Mouse (Mus musculus) midbrain, embryonic 16.5 days (tissue): ENCODE results near the gene Mosmo. TPM values are rescaled to one million over a fixed set of nuclear protein-coding genes. Genes with fewer than 3 reads are reported as not detected.
A peak's percentile ranks its signal among the peaks of the same experiment; 100 is the strongest.

Source experiments
- ATAC-seq: fragments of 200-750 bp; cut with Nextera tagmentation; 2 replicates; pipeline ENCODE4 v1.8.0; 2017; ENCODE audit warnings: moderate TSS enrichment
- H3K27ac ChIP-seq: fragments of 300-500 bp; sonication (generic); 2 replicates; pipeline ENCODE4 v1.5.1; 2014; ENCODE audit warnings: mild to moderate bottlenecking, low read length, mixed read lengths
- H3K27me3 ChIP-seq: fragments of 300-500 bp; sonication (generic); 2 replicates; pipeline ENCODE4 v1.6.1; 2014; ENCODE audit warnings: low read depth, low read length, mixed read lengths; ENCODE audit not compliant: control insufficient read depth, insufficient read depth
- H3K36me3 ChIP-seq: fragments of 300-500 bp; sonication (generic); 2 replicates; pipeline ENCODE4 v1.6.1; 2014; ENCODE audit warnings: mild to moderate bottlenecking, low read length, moderate library complexity, mixed read lengths; ENCODE audit not compliant: control insufficient read depth, insufficient read depth
- H3K4me1 ChIP-seq: fragments of 300-500 bp; sonication (generic); 2 replicates; pipeline ENCODE4 v1.6.1; 2014; ENCODE audit warnings: mild to moderate bottlenecking, low read length, mixed read lengths; ENCODE audit not compliant: control insufficient read depth, insufficient read depth
- H3K4me2 ChIP-seq: fragments of 300-500 bp; sonication (generic); 2 replicates; pipeline ENCODE4 v1.6.1; 2014; ENCODE audit warnings: mild to moderate bottlenecking, low read length, mixed read lengths
- H3K4me3 ChIP-seq: fragments of 300-500 bp; sonication (generic); 2 replicates; pipeline ENCODE4 v1.5.1; 2014; ENCODE audit warnings: low read depth, mild to moderate bottlenecking, low read length, moderate library complexity, mixed read lengths
- H3K9ac ChIP-seq: fragments of 300-500 bp; sonication (generic); 2 replicates; pipeline ENCODE4 v1.6.1; 2014; ENCODE audit warnings: low read depth, low read length, mixed read lengths
- H3K9me3 ChIP-seq: fragments of 300-500 bp; sonication (generic); replicated peaks from 2 replicates; pipeline ENCODE4 v1.6.1; 2014; ENCODE audit warnings: mild to moderate bottlenecking, low read length, mixed read lengths; ENCODE audit not compliant: control insufficient read depth, poor library complexity, severe bottlenecking
- WGBS: fragments of 180-500 bp; shearing (Covaris S2); extraction: QIAGEN DNeasy Blood & Tissue Kit; methylation state at CpG from one replicate; pipeline ENCODE4 v1.1.7; 2014; 5-methylcytosine and 5-hydroxymethylcytosine counted together
- polyA plus RNA-seq: library from polyadenylated mRNA; unstranded; fragments of >200 nt; fragmentation: Nextera tagmentation; extraction: Ambion mirVana; gene quantifications from 2 replicates; pipeline ENCODE4 v1.2.1, GENCODE M21; 2015

Gene Mosmo
- polyA plus RNA-seq, 1 experiment from 2014 or later: 11.7 TPM

DNA sequence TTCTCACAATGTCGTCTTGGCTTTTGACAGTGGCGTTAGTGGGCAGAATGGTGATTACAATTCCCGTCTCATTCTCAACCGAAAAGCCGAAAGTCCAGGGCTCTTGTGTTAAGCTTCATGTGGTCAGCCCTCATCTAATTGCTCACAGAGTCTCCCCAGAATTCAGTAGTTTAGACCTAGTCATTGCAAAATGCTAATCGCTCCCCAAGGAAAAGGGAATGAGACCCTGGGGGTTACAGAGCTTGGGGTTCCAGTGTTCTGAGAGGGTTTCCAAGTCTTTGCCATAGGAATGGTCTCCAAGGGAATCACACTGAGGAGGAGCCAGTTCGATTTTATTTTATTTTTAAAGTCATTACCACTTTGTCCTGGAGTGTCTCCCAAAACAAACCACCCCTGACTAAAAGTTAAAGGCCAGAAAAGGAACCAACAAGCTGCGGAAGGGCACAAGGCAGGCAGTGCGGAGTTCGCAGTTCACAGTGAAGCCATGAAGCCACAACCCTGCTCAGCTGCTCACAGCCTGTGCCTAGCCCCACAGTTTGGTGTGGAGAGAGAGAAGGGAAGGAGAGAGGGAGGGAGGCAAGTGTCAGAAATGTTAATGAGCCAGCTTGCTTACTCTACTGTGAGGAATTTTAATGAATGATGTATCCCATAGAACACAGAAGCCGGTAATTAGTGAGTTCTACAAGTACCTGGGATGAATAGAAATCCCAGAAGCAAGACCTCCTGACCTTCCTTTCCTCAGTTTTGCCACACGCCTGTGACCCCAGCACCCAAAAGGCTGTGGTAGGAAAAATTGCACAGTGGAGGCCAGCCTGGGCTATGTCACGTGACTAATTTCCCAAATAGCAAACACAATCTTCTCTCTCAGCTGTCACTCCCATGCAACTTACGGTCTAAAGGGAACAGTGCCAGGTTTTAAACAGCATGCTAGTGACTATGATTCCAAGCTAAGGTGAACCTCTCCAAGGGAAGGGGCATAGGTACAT, 66.2 kb downstream of the Mosmo start:
- H3K9me3 ChIP-seq: no peaks in the 10 kb centered on the region
- peaks cover 3% of the 10 kb centered on the region; the same call in 1 of the 2 replicates for H3K4me1 ChIP-seq
- H3K4me2 ChIP-seq: no peak overlapping the region
- H3K9ac ChIP-seq: no peak overlapping the region
- no peak overlapping the region for H3K27ac ChIP-seq
- no peaks in the 10 kb centered on the region for H3K27me3 ChIP-seq
- ATAC-seq: no peak
- H3K36me3 ChIP-seq: no peaks in the 10 kb centered on the region
- 72% methylated on average over 14 of the region's 14 CpGs for WGBS
- no peak overlapping the region for H3K4me3 ChIP-seq

GRCm38 (mm10) chr7:120744606-120745005, 67.2 kb downstream of the Mosmo start:
- no peak for ATAC-seq
- no peak overlapping the region for H3K4me3 ChIP-seq
- no peak overlapping the region for H3K4me2 ChIP-seq
- H3K27me3 ChIP-seq: no peaks in the 10 kb centered on the region
- H3K9me3 ChIP-seq: no peaks in the 10 kb centered on the region
- H3K36me3 ChIP-seq: no peaks in the 10 kb centered on the region
- H3K27ac ChIP-seq: no peak overlapping the region
- no peak overlapping the region for H3K9ac ChIP-seq
- WGBS: 87% methylated on average over 6 of the region's 6 CpGs
- peaks cover 3% of the 10 kb centered on the region; the same call in 1 of the 2 replicates for H3K4me1 ChIP-seq

GRCm38 (mm10) chr7:120746029-120746428, 68.6 kb downstream of the Mosmo start:
- Histone ChIP-seq H3K27me3 (no peaks in the 10 kb centered on the region), H3K36me3 (no peaks in the 10 kb centered on the region), H3K9ac (no peak overlapping the region), H3K27ac (no peak overlapping the region), H3K4me1 (no peaks in the 10 kb centered on the region), H3K4me3 (no peak overlapping the region), H3K4me2 (no peak overlapping the region), H3K9me3 (no peaks in the 10 kb centered on the region)
- 86% methylated on average over 3 of the region's 3 CpGs for WGBS
- ATAC-seq: no peak

GRCm38 (mm10) chr7:120746821-120747220, 69.4 kb downstream of the Mosmo start:
- WGBS: 92% methylated on average over 5 of the region's 5 CpGs
- Histone ChIP-seq H3K4me1 (no peaks in the 10 kb centered on the region), H3K9ac (no peak overlapping the region), H3K4me2 (no peak overlapping the region), H3K27me3 (no peaks in the 10 kb centered on the region), H3K4me3 (no peak overlapping the region), H3K27ac (no peak overlapping the region), H3K9me3 (no peaks in the 10 kb centered on the region), H3K36me3 (no peaks in the 10 kb centered on the region)
- no peak for ATAC-seq

- H3K4me3 ChIP-seq: no peak overlapping the region
- H3K9me3 ChIP-seq: no peaks in the 10 kb centered on the region
- H3K4me1 ChIP-seq: no peaks in the 10 kb centered on the region
- no peak for ATAC-seq
- no peak overlapping the region for H3K27ac ChIP-seq
- no peak overlapping the region for H3K9ac ChIP-seq
- no peaks in the 10 kb centered on the region for H3K27me3 ChIP-seq
- H3K4me2 ChIP-seq: no peak overlapping the region
- no peaks in the 10 kb centered on the region for H3K36me3 ChIP-seq
Observed at GRCm38 (mm10) chr7:120748478-120748877, 71.1 kb downstream of the Mosmo start.

DNA sequence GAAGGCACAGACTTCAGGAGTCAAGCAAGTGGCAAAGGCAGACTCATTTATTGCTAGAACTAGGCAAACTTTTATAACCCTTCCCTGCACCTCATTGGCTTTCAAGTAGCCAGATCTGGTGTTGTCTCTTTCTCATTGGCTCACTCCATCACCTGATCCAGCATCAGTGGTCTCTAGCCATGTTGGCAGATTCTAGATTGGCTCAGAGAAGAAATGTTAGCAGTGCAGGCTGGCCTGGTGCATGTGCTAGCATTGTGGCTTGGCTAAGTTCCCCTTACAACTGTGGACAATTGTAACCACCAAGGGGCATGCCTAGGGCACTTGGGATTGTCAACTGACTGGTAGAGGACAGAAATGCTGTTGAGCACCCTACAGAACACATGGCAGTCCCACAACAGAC, 73.9 kb downstream of the Mosmo start:
- no peaks in the 10 kb centered on the region for H3K27me3 ChIP-seq
- H3K36me3 ChIP-seq: no peaks in the 10 kb centered on the region
- no peak for ATAC-seq
- H3K9ac ChIP-seq: no peak overlapping the region
- no peak overlapping the region for H3K4me2 ChIP-seq
- H3K4me1 ChIP-seq: no peaks in the 10 kb centered on the region
- no peaks in the 10 kb centered on the region for H3K9me3 ChIP-seq
- no peak overlapping the region for H3K27ac ChIP-seq
- H3K4me3 ChIP-seq: no peak overlapping the region

- no peaks in the 10 kb centered on the region for H3K36me3 ChIP-seq
- H3K4me1 ChIP-seq: no peaks in the 10 kb centered on the region
- no peaks in the 10 kb centered on the region for H3K27me3 ChIP-seq
- H3K9me3 ChIP-seq: no peaks in the 10 kb centered on the region
- H3K9ac ChIP-seq: no peak overlapping the region
- WGBS: 92% methylated on average over 7 of the region's 7 CpGs
- no peak overlapping the region for H3K27ac ChIP-seq
- H3K4me3 ChIP-seq: no peak overlapping the region
- no peak overlapping the region for H3K4me2 ChIP-seq
- no peak for ATAC-seq
Observed at GRCm38 (mm10) chr7:120751906-120752305, 74.5 kb downstream of the Mosmo start.

DNA sequence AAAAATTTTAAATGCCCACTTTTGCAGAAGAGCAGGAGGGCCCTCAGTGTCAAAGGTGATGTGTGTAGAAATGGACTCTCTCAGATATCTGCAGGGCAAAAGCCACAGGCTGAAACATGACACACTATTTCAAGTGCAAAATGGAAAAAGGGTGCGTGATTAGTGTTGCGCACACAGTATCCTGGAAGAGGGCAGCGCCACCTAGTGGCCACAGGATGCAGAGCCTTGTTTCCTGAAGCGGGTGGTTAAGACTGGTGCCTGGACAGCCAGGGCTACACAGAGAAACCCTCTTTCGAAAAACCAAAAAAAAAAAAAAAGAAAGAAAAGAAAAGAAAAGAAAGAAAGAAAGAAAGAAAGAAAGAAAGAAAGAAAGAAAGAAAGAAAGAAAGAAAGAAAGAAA, 77.3 kb downstream of the Mosmo start:
- H3K9ac ChIP-seq: no peak overlapping the region
- no peaks in the 10 kb centered on the region for H3K4me1 ChIP-seq
- H3K4me2 ChIP-seq: no peak overlapping the region
- no peaks in the 10 kb centered on the region for H3K27me3 ChIP-seq
- no peaks in the 10 kb centered on the region for H3K36me3 ChIP-seq
- ATAC-seq: peak; percentile 91
- H3K9me3 ChIP-seq: no peaks in the 10 kb centered on the region
- H3K27ac ChIP-seq: no peak overlapping the region
- WGBS: 0% methylated on average over 4 of the region's 5 CpGs
- no peak overlapping the region for H3K4me3 ChIP-seq

GRCm38 (mm10) chr7:120767369-120767768, 90.0 kb downstream of the Mosmo start:
- ATAC-seq: no peak
- Histone ChIP-seq H3K4me2 (no peak overlapping the region), H3K9ac (no peak overlapping the region), H3K9me3 (no peaks in the 10 kb centered on the region), H3K27ac (no peak overlapping the region), H3K36me3 (no peaks in the 10 kb centered on the region), H3K4me1 (no peaks in the 10 kb centered on the region), H3K27me3 (no peaks in the 10 kb centered on the region), H3K4me3 (no peak overlapping the region)
- 0% methylated on average over 1 of the region's 1 CpGs for WGBS
